Mouse (Mus musculus): Measurements from ENCODE around the gene Tomm40.
"Not testable (repeated sequence)": the region's sequence is repeated elsewhere in the genome, so short reads cannot be mapped to it uniquely, and the experiment has no call there.

The Tomm40 gene

GRCm38 (mm10) chr7:19686927-19687583 is 28.2 kb downstream of the Tomm40 start:
- in situ Hi-C loops (cut with MboI): not testable (repeated sequence)

DNA sequence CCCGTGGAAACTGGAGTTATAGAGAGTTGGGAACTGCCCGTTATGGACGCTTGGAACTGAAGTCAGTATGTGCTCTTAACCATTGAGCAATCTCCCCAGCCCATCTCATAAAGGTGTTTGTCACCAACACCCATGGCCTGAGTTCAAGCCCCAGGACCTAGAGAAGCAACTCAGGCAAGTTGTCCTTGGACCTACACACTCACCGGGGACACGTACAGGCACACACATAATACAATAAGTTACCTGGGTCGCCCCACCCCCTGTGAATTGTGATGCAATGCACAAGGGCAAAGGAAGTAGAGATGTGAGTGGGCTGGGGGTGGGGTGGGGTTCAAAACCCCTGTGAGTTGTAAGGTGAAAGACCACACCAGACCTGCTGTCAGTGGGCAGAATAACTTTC is 28.7 kb downstream of the Tomm40 start:
- in situ Hi-C loops (cut with MboI): no loop called here

- in situ Hi-C loops (cut with MboI): no loop called here
Measured at GRCm38 (mm10) chr7:19685374-19685773, 29.9 kb downstream of the Tomm40 start.

- in situ Hi-C loops (cut with MboI): no loop called here
Measured at GRCm38 (mm10) chr7:19683771-19684201, 31.5 kb downstream of the Tomm40 start.

- in situ Hi-C loops (cut with MboI): no loop called here
Measured at GRCm38 (mm10) chr7:19682979-19683378, 32.3 kb downstream of the Tomm40 start.

- in situ Hi-C loops (cut with MboI): no loop called here
Measured at GRCm38 (mm10) chr7:19681202-19681694, 34.0 kb downstream of the Tomm40 start, which contains the start of the genes Gm44805 and Apoc4. Gm44805 (minus strand) TSS chr7:19681423. Apoc4 (minus strand) TSS chr7:19681479.

DNA sequence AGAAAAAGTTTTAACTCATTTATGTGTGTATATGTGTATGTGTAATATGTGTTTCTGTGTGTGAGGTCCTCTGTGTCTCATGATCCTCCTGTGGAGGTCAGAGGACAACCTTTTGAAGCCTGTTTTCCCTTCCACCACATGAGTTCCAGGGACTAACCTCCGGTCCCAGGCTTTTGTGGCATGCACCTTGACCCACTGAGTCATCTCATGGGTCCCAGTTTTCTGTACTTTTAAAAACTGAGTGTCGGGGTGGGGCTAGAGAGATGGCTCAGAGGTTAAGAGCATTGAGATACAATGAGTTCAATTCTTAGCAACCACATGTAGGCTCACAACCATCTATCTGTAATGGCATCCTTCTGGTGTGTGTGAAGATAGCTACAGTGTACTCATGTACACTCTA is 34.5 kb downstream of the Tomm40 start:
- in situ Hi-C loops (cut with MboI): no loop called here

GRCm38 (mm10) chr7:19678901-19679300 is 36.3 kb downstream of the Tomm40 start:
- in situ Hi-C loops (cut with MboI): no loop called here

DNA sequence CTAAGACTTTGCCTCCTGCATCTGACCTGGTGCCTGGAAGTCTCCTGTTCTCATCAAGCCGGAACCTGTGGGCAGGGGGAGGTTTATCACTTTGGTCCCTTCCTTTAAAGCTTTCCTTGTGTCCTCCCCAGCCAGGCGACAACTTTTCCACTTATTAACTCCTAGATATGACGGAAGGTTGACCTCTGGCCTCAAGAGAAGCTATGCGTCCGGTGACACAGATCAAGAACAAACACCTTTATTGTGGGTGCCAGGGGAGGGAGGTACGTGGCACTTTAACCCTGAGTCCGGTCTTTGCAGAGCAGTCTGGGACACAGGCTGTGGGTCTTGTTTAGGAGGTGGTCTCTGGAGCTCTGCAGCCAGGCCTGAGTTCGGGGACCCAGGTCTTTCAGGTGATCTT is 37.4 kb downstream of the Tomm40 start, which contains the start of gene Apoc2:
TSS of gene Apoc2 (minus strand) at position 70 of the 400 bp plus-strand sequence.
- in situ Hi-C loops (cut with MboI): no loop called here

DNA sequence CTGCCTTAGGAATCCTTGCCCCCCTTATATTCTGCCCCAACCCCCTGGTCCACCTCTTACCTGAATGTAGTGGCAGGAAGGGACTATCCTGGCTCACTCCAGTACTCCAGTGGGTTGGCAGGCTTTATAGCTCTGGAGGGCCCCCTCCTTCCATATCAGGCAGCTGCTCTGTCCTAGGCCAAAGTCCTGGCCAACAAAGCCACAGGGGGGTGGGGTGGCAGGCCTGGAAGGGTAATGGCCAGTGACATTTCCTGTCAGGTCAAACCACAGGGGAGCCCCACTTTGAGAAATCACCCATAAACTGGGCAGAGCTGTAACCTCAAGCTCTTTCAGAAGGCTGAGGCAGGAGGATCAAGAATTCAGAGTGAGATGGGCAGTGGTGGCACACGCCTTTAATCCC is 38.6 kb downstream of the Tomm40 start:
- in situ Hi-C loops (cut with MboI): no loop called here

DNA sequence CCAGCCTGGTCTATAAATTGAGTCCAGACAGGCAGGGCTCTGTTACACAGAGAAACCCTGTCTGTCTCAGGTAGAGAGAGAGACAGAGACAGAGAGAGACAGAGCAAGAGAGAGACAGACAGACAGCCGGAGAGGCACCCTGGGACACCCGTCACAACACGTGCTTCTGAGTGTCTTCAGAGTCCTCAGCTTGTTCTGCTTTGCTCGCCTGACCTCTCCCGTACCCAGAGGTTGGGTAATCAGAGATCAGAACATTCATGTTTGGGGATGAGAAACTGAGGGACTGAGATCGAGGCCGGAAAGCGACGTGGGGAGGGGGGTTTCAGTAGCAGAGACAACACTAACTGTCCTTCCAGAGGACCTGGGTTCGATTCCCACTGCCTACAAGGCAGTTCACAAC is 39.4 kb downstream of the Tomm40 start:
- in situ Hi-C loops (cut with MboI): no loop called here

- in situ Hi-C loops (cut with MboI): no loop called here
Measured at GRCm38 (mm10) chr7:19673083-19673699, 42.0 kb downstream of the Tomm40 start.

DNA sequence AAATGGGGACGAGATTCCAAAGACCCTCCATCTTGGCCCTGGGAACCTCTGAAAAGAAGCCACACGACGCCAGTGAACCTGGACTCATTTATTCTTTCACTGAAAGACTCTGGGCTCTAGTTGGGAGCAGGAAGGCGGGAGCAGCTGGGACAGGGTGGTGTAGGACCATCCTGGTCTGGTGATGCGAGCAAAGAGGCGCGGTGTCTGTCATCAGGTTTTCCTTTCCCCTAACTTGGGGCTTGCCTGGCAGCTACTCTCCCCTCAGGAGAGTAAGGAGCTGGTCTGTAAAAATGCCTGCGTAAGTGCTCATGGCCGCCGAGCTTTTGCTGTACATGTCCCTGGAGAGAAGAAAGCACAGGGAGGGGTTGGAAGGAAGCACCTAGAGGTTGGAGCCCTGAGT is 43.7 kb downstream of the Tomm40 start:
- in situ Hi-C loops (cut with MboI): no loop called here

- in situ Hi-C loops (cut with MboI): loop anchor here (5.0 kb wide), 1 partner anchor 43 kb away; no protein-coding TSS in a partner anchor
Measured at GRCm38 (mm10) chr7:19668947-19669721, 46.1 kb downstream of the Tomm40 start.

DNA sequence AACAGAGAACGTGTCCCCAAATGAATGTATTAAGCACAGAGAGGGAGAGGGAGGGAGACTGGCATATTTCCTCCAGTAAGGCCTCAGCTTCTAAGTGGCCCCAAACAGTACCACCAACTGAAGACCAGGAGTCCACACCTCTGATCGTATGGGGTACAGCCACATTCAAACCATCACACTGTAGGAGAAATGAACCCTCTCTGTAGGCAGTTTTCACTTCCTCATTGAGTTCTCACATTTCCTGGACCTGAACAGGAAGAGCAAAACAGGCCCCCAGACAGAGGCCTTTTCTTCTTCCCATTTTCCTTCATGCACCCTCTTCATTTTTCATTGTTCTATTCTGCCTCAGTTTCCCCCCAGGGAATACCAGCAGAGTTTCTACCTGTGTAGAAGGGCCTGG is 47.8 kb downstream of the Tomm40 start:
- in situ Hi-C loops (cut with MboI): loop anchor here (5.0 kb wide), 1 partner anchor 45 kb away; no protein-coding TSS in a partner anchor

GRCm38 (mm10) chr7:19666750-19667149 is 48.5 kb downstream of the Tomm40 start:
- in situ Hi-C loops (cut with MboI): loop anchor here (5.0 kb wide), 1 partner anchor 46 kb away; no protein-coding TSS in a partner anchor

GRCm38 (mm10) chr7:19664955-19665841 is 50.0 kb downstream of the Tomm40 start, which contains the start of gene Clptm1:
Clptm1 (minus strand) TSS chr7:19665033.
- in situ Hi-C loops (cut with MboI): loop anchor here (5.0 kb wide), 2 partner anchors 47 to 48 kb away; no protein-coding TSS in a partner anchor

DNA sequence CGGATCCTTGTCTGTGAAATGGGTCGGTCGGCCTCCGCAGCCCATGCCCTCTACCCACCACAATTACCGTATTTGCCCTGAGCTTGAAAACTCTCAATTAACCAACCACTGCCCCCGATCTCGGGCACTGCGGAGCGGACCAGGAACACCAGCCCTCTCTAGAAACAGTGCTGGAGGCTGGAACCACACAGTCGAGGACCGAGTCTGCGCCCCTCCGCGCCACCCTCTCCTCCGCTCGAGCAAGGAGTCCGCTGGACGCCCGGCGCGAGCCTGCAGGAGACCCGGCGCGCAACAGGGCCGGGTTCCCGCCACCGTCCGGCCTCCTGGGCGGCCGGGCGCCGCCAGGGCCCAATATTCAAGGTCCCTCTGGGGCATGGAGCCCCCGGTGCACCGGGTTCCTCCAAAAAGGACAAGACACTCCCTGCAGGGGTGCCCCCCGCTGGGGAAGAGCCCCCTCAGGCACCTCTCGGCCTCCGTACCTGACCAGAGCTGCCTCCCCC is 50.7 kb downstream of the Tomm40 start:
- in situ Hi-C loops (cut with MboI): loop anchor here (5.0 kb wide), 1 partner anchor 47 kb away; no protein-coding TSS in a partner anchor

- in situ Hi-C loops (cut with MboI): loop anchor here (5.0 kb wide), 1 partner anchor 47 kb away; no protein-coding TSS in a partner anchor
Measured at GRCm38 (mm10) chr7:19663940-19664339, 51.3 kb downstream of the Tomm40 start.

DNA sequence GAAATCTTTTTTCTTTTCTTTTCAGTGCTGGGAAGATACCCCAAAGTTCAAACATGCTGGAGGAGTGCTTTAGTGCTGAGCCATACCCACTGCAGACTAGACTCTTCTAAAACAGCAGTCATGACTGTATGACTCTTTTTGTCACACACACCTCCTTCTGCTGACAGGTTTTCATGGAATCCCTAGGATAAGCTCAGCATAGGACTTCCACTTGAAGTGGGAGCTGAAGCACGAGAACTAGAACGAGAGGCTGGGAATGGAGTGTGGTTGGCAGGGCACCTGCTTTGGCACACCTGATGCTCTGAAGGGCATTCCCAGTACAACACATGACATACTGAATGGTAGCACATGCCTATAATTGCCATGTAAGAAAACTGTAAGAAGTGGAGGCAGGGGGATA is 62.6 kb downstream of the Tomm40 start:
- in situ Hi-C loops (cut with MboI): no loop called here
